Mouse (Mus musculus): ENCODE measurements at regions not wholly inside any gene's neighbourhood (a gene's known extent, or its start where the extent isn't known, plus 50 kb on each side); places are given as distances from the start of the nearest gene placed in this dataset.
A peak's percentile ranks its signal among the peaks of the same experiment; 100 is the strongest.

DNA sequence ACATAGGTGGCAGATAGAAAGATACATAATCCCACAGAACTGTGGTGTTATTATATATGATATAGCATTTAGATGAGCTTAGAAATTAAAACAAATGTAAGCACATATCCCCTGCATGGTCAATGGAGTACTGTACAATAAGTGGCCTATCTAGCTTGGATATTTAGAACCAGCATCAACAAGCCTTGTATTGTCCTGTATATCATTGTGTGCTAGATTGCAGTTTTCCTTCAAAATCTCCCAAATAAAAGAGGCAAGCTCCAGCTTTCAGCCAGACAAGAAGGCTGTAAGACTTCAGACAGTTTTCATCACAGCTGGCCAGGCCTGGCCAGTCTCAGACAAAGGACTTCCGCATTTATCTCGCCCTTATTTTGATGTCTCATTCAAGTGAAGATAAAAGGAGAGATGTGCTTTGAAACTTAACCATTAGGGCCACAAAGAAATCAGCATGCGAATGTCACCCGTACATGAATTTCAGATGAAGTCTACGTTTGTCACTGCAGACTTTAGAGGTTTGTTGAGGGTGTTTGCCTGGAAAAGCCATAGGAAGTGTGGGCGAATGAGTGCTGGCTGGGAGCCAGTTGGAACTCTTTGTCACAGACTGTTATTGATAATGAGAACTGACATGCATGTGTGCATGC is 700.5 kb downstream of the Kcnj2 start:
- Histone ChIP-seq H3K9ac (ENCODE audit: low read depth, low read length) (no peak overlapping the region), H3K36me3 (ENCODE audit: control insufficient read depth, insufficient read depth, low read length) (no peaks in the 10 kb centered on the region), H3K9me3 (ENCODE audit: control insufficient read depth, low read length) (no peaks in the 10 kb centered on the region), H3K27ac (ENCODE audit: low read depth, low read length) (no peak overlapping the region), H3K4me2 (ENCODE audit: low read length) (no peak overlapping the region), H3K4me1 (ENCODE audit: control insufficient read depth, insufficient read depth, low read depth, low read length) (no peaks in the 10 kb centered on the region), H3K27me3 (replicated peaks; ENCODE audit: control insufficient read depth, insufficient read depth, low read length) (no peaks in the 10 kb centered on the region), H3K4me3 (ENCODE audit: low read length) (no peak overlapping the region)
- 17% methylated on average over 6 of the region's 6 CpGs for WGBS
- peak; percentile 72; the same call in 1 of the 2 replicates for ATAC-seq

DNA sequence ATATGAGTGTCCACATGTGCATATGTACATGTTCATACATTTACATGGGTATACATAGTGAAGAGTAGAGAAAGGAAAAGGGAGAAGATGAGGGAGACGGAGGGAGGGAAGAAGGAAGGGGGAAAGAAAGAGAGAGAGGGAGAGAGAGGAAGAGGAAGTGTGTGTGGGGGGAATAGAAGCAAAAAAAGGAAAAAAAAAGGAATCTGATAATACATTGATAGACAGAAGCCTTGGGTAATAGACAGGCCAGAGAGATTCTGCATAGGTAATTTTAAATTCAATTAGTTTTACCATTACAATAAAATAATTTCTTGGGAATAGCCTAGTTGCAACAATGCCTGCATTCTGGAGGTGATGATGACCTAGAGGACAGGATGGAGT is 701.0 kb downstream of the Kcnj2 start:
- Histone ChIP-seq H3K36me3 (ENCODE audit: control insufficient read depth, insufficient read depth, low read length) (no peaks in the 10 kb centered on the region), H3K4me2 (ENCODE audit: low read length) (no peak overlapping the region), H3K9ac (ENCODE audit: low read depth, low read length) (no peak overlapping the region), H3K27ac (ENCODE audit: low read depth, low read length) (no peak overlapping the region), H3K4me3 (ENCODE audit: low read length) (no peak overlapping the region), H3K4me1 (ENCODE audit: control insufficient read depth, insufficient read depth, low read depth, low read length) (no peaks in the 10 kb centered on the region), H3K27me3 (replicated peaks; ENCODE audit: control insufficient read depth, insufficient read depth, low read length) (no peaks in the 10 kb centered on the region), H3K9me3 (ENCODE audit: control insufficient read depth, low read length) (no peaks in the 10 kb centered on the region)
- no peak for ATAC-seq
- WGBS: 69% methylated on average over 1 of the region's 1 CpGs

- no peaks in the 10 kb centered on the region for H3K9me3 ChIP-seq (ENCODE audit: control insufficient read depth, low read length)
- 87% methylated on average over 2 of the region's 2 CpGs for WGBS
- H3K36me3 ChIP-seq (ENCODE audit: control insufficient read depth, insufficient read depth, low read length): no peaks in the 10 kb centered on the region
- no peak overlapping the region for H3K4me3 ChIP-seq (ENCODE audit: low read length)
- H3K27ac ChIP-seq (ENCODE audit: low read depth, low read length): no peak overlapping the region
- H3K27me3 ChIP-seq (replicated peaks; ENCODE audit: control insufficient read depth, insufficient read depth, low read length): no peaks in the 10 kb centered on the region
- no peak for ATAC-seq
- H3K9ac ChIP-seq (ENCODE audit: low read depth, low read length): no peak overlapping the region
- H3K4me1 ChIP-seq (ENCODE audit: control insufficient read depth, insufficient read depth, low read depth, low read length): no peaks in the 10 kb centered on the region
- no peak overlapping the region for H3K4me2 ChIP-seq (ENCODE audit: low read length)
Measured at GRCm38 (mm10) chr11:111774108-111774679, 708.2 kb downstream of the Kcnj2 start.

DNA sequence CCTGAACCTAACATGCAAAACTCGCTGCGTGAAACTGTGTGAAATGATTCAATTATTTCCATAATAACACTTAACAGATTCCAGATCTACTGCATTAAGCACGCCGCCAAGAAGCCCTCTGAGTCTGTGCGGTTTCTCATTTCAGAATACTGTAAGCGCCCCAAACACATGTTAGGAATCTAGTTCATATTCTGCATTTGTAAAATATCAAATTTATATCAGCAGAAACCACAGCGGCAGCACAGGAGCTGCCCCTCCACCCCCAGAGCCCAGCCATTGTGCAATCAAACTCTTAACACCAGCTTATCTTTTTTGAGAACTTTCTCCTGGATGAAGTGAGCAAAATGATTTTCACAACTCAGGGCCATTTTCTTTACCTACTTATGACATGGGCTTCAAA is 715.4 kb downstream of the Kcnj2 start:
- no peaks in the 10 kb centered on the region for H3K36me3 ChIP-seq (ENCODE audit: control insufficient read depth, insufficient read depth, low read length)
- no peak overlapping the region for H3K4me3 ChIP-seq (ENCODE audit: low read length)
- H3K27me3 ChIP-seq (replicated peaks; ENCODE audit: control insufficient read depth, insufficient read depth, low read length): no peaks in the 10 kb centered on the region
- H3K4me2 ChIP-seq (ENCODE audit: low read length): peak overlapping the region; percentile 10; the same call in 1 of the 2 replicates
- no peaks in the 10 kb centered on the region for H3K9me3 ChIP-seq (ENCODE audit: control insufficient read depth, low read length)
- ATAC-seq: no peak
- 63% methylated on average over 7 of the region's 7 CpGs for WGBS
- no peaks in the 10 kb centered on the region for H3K4me1 ChIP-seq (ENCODE audit: control insufficient read depth, insufficient read depth, low read depth, low read length)
- no peak overlapping the region for H3K27ac ChIP-seq (ENCODE audit: low read depth, low read length)
- no peak overlapping the region for H3K9ac ChIP-seq (ENCODE audit: low read depth, low read length)

DNA sequence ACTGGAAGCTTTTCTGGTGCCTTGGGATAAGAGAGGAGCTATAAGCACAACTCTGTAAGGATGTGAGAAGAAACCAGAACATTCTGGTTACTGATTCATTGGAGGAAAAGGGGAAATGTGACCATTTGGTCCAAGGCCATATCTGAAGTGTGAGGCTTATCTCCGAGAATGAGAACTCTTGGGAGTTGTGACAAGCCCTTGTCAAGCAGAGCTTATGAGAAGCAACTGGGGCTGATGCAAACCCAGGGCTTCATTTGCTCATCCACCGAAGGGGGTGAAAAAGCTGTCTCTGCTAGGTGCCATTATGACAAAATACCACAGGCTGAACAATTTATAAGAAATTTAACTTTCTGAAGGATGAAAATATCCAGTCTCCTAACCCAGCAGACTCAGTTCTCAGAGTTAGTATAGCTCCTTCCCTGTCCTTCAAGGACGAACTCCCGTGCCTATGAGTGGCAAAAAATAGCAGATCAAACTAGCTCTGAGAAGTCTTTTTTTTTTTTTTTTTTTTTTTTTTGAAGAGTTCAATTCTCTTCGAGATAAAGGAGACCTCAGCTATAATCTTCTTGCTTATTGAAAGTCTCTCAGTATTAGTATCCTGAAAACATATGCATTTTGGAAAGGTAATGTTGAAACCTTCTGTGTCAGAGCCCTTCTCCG is 725.4 kb downstream of the Kcnj2 start:
- H3K36me3 ChIP-seq (ENCODE audit: control insufficient read depth, insufficient read depth, low read length): no peaks in the 10 kb centered on the region
- no peak overlapping the region for H3K4me2 ChIP-seq (ENCODE audit: low read length)
- H3K9ac ChIP-seq (ENCODE audit: low read depth, low read length): no peak overlapping the region
- no peaks in the 10 kb centered on the region for H3K27me3 ChIP-seq (replicated peaks; ENCODE audit: control insufficient read depth, insufficient read depth, low read length)
- H3K27ac ChIP-seq (ENCODE audit: low read depth, low read length): no peak overlapping the region
- no peak for ATAC-seq
- H3K4me3 ChIP-seq (ENCODE audit: low read length): no peak overlapping the region
- no peaks in the 10 kb centered on the region for H3K9me3 ChIP-seq (ENCODE audit: control insufficient read depth, low read length)
- no peaks in the 10 kb centered on the region for H3K4me1 ChIP-seq (ENCODE audit: control insufficient read depth, insufficient read depth, low read depth, low read length)
- 87% methylated on average over 6 of the region's 6 CpGs for WGBS

- WGBS: 80% methylated on average over 3 of the region's 3 CpGs
- no peaks in the 10 kb centered on the region for H3K36me3 ChIP-seq (ENCODE audit: control insufficient read depth, insufficient read depth, low read length)
- no peaks in the 10 kb centered on the region for H3K4me1 ChIP-seq (ENCODE audit: control insufficient read depth, insufficient read depth, low read depth, low read length)
- H3K27me3 ChIP-seq (replicated peaks; ENCODE audit: control insufficient read depth, insufficient read depth, low read length): no peaks in the 10 kb centered on the region
- no peaks in the 10 kb centered on the region for H3K9me3 ChIP-seq (ENCODE audit: control insufficient read depth, low read length)
- H3K4me2 ChIP-seq (ENCODE audit: low read length): no peak overlapping the region
- H3K9ac ChIP-seq (ENCODE audit: low read depth, low read length): no peak overlapping the region
- ATAC-seq: no peak
- no peak overlapping the region for H3K27ac ChIP-seq (ENCODE audit: low read depth, low read length)
- H3K4me3 ChIP-seq (ENCODE audit: low read length): no peak overlapping the region
Measured at GRCm38 (mm10) chr11:111801033-111801432, 735.1 kb downstream of the Kcnj2 start.

DNA sequence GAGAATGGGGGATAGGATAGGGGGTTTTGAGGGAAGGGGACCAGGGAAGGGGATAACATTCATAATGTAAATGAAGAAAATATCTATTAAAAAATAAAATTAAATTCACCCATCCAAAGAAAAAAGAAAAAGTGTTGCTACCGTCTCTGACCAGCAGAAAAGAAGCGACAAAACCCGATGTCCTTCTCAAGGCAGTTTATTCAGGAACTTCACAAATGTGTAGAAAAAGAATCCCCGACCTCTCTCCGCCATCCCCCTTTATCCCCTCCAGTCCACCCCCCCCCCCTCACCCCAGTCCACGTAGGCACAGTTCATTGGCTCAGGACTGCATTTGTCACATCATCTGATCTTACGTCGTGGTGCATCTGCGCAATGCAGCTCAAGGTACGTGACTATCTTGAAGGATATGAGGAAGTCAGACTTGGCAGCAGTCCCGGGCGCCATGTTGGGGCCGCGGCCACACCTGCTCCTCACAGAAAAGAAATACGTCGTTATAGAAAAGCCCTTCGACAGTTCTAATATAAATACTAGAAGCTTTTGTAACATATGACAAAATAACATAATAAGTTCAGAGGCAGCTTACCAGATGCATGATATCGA is 750.3 kb downstream of the Kcnj2 start:
- H3K4me3 ChIP-seq (ENCODE audit: low read length): no peak overlapping the region
- H3K9ac ChIP-seq (ENCODE audit: low read depth, low read length): no peak overlapping the region
- H3K27ac ChIP-seq (ENCODE audit: low read depth, low read length): no peak overlapping the region
- ATAC-seq: no peak
- H3K4me1 ChIP-seq (ENCODE audit: control insufficient read depth, insufficient read depth, low read depth, low read length): peaks cover 4% of the 10 kb centered on the region; the same call in 1 of the 2 replicates
- no peaks in the 10 kb centered on the region for H3K36me3 ChIP-seq (ENCODE audit: control insufficient read depth, insufficient read depth, low read length)
- no peak overlapping the region for H3K4me2 ChIP-seq (ENCODE audit: low read length)
- no peaks in the 10 kb centered on the region for H3K9me3 ChIP-seq (ENCODE audit: control insufficient read depth, low read length)
- 92% methylated on average over 18 of the region's 18 CpGs for WGBS
- H3K27me3 ChIP-seq (replicated peaks; ENCODE audit: control insufficient read depth, insufficient read depth, low read length): no peaks in the 10 kb centered on the region

GRCm38 (mm10) chr11:111818124-111818523 is 752.2 kb downstream of the Kcnj2 start:
- ATAC-seq: peak; percentile 81
- Histone ChIP-seq H3K27me3 (replicated peaks; ENCODE audit: control insufficient read depth, insufficient read depth, low read length) (no peaks in the 10 kb centered on the region), H3K36me3 (ENCODE audit: control insufficient read depth, insufficient read depth, low read length) (no peaks in the 10 kb centered on the region), H3K9ac (ENCODE audit: low read depth, low read length) (no peak overlapping the region), H3K4me1 (ENCODE audit: control insufficient read depth, insufficient read depth, low read depth, low read length) (peaks cover 4% of the 10 kb centered on the region; the same call in 1 of the 2 replicates), H3K27ac (ENCODE audit: low read depth, low read length) (no peak overlapping the region), H3K4me3 (ENCODE audit: low read length) (no peak overlapping the region), H3K4me2 (ENCODE audit: low read length) (peak overlapping the region; percentile 16; the same call in 1 of the 2 replicates), H3K9me3 (ENCODE audit: control insufficient read depth, low read length) (no peaks in the 10 kb centered on the region)
- 4% methylated on average over 10 of the region's 10 CpGs for WGBS

DNA sequence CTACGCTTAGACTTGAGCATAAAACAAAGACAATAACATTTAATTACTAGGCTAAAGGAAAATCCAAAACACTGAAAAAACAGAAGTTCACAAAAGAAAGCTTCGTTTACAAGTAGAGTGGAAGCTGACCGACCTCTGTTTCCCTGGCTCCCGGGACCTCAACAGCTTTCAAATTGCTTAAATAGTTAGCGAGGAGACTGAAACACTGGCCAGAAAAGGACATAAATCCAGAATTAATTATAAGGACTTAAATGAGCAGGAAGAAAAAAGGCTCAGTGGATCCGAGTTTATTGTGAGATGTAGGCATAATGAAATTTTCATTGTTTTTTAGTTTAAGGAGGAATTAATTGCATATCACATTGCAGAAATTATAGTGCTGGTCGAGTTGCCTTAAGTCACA is 754.4 kb downstream of the Kcnj2 start:
- ATAC-seq: no peak
- no peaks in the 10 kb centered on the region for H3K9me3 ChIP-seq (ENCODE audit: control insufficient read depth, low read length)
- H3K4me2 ChIP-seq (ENCODE audit: low read length): no peak overlapping the region
- no peaks in the 10 kb centered on the region for H3K36me3 ChIP-seq (ENCODE audit: control insufficient read depth, insufficient read depth, low read length)
- no peaks in the 10 kb centered on the region for H3K27me3 ChIP-seq (replicated peaks; ENCODE audit: control insufficient read depth, insufficient read depth, low read length)
- WGBS: 43% methylated on average over 7 of the region's 7 CpGs
- no peak overlapping the region for H3K4me3 ChIP-seq (ENCODE audit: low read length)
- no peak overlapping the region for H3K27ac ChIP-seq (ENCODE audit: low read depth, low read length)
- H3K9ac ChIP-seq (ENCODE audit: low read depth, low read length): no peak overlapping the region
- H3K4me1 ChIP-seq (ENCODE audit: control insufficient read depth, insufficient read depth, low read depth, low read length): peaks cover 4% of the 10 kb centered on the region; the same call in 1 of the 2 replicates

Measured in hindbrain, embryonic 16.5 days (tissue).